Mouse (Mus musculus) left cerebral cortex, postnatal 25 days (tissue): ENCODE data around the gene Rabgap1. TPM values are rescaled to one million over a fixed set of nuclear protein-coding genes. Genes with fewer than 3 reads are reported as not detected.

Experiments used
- DNase-seq, 2 experiments: peaks; one replicate each; pipeline ENCODE4 v3.0.0; 2022; ENCODE audit warnings: low spot score in 2 of 2, mixed read lengths in 1 of 2
- intact Hi-C: fragments of 180-260 bp; cut with DNase I; formaldehyde crosslinking; loops from one replicate; pipeline ENCODE4 v1.15.1; 2025
- total RNA-seq, 2 experiments: library from RNA; stranded (reverse); gene quantifications; 2 replicates each; pipeline ENCODE4 v1.2.3; 2021

Rabgap1 gene
- total RNA-seq, result 10 to 100 TPM; 94.7 to 96.2 TPM

GRCm38 (mm10) chr2:37442611-37443591 lies at the start of gene Rabgap1, which contains the start of the genes Zbtb26 and Zbtb6:
Rabgap1 (plus strand) TSS chr2:37443279.
Zbtb26 (minus strand) TSS chr2:37443135.
Zbtb6 (minus strand) TSS chr2:37443171.
- intact Hi-C loops, result loop anchor here (1.0 kb wide), 1 partner anchor 9 kb away; no protein-coding TSS in a partner anchor
- peak; percentile 96 to 98 for DNase-seq

GRCm38 (mm10) chr2:37395539-37395938 lies 47.5 kb upstream of the Rabgap1 start:
- DNase-seq, result no peak
- intact Hi-C loops, result loop anchor here (10.0 kb wide), 1 partner anchor 379 kb away; the partner anchor contains the start of gene Crb2

GRCm38 (mm10) chr2:37421903-37422302 lies 21.2 kb upstream of the Rabgap1 start:
- DNase-seq, result no peak
- intact Hi-C loops, result no loop called here

DNA sequence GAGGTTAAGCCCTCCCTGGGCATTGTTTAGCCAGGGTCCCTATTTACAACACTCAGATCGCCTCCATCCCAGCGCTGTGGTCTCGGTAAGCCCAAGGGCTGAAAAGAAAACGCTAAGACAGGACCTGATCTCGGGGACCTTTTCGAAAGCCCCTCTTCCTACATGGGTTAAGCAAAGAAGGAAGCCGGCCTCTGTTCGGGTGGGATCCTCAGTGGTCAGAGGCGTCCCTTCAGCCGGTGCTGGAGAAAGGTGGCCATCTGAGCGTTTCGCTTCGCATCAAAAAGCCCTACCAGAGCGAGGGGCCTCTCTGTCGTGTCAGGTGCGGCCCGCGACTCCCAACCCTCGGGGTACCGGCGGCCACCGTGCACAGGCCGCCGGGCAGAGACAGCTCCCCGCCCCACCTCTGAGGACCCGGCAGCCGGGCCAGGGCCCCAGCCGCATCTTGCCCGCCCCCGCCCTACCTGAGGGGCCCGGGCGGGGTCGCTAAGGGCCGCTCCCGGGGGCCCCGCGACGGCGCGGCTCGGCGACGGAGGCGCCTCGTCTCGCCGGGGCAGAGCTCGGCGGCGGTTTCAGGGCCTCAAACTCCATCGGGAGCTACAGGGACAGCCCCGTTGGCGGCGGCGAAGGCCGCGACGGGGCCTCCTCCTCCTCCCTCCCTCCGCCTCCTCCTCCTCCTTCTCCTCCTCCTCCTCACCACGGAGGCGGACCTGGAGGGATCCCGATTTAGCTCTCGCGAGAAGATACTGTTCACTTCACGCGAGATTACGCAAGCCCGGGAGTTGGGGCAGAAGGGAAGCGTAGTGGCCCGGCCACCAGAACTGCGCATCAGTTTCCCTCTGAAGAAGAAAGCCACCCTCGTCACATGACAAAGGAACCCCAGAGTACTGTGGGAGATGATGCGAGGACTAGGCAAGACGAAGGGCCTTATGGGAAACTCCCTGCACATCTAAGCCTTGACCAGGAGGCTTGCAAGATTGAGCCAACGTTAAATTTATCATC lies 20.5 kb upstream of the Rabgap1 start, which contains the start of gene Rc3h2:
TSS of gene Rc3h2 (minus strand) at position 598 of the 999 bp plus-strand sequence.
- intact Hi-C loops, result no loop called here

DNA sequence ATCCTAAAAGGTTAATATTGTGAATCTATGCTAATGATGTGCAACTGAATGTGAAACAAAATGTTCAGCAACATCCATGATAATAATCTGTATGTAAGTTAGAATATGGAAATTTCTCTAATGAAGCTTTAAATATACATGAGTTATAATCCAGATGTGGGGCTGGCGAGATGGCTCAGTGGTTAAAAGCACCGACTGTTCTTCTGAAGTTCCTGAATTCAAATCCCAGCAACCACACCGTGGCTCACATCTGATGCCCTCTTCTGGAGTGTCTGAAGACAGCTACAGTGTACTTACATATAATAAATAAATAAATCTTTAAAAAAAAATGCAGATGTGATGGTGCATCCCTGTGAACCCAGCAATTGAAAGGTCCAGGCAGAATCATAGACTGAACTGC lies 19.4 kb upstream of the Rabgap1 start:
- DNase-seq, result no peak
- intact Hi-C loops, result no loop called here

More for the DNA sequence above, 20.5 kb upstream of the Rabgap1 start, which contains the start of gene Rc3h2:
- peak; percentile 96 to 98 for DNase-seq

DNA sequence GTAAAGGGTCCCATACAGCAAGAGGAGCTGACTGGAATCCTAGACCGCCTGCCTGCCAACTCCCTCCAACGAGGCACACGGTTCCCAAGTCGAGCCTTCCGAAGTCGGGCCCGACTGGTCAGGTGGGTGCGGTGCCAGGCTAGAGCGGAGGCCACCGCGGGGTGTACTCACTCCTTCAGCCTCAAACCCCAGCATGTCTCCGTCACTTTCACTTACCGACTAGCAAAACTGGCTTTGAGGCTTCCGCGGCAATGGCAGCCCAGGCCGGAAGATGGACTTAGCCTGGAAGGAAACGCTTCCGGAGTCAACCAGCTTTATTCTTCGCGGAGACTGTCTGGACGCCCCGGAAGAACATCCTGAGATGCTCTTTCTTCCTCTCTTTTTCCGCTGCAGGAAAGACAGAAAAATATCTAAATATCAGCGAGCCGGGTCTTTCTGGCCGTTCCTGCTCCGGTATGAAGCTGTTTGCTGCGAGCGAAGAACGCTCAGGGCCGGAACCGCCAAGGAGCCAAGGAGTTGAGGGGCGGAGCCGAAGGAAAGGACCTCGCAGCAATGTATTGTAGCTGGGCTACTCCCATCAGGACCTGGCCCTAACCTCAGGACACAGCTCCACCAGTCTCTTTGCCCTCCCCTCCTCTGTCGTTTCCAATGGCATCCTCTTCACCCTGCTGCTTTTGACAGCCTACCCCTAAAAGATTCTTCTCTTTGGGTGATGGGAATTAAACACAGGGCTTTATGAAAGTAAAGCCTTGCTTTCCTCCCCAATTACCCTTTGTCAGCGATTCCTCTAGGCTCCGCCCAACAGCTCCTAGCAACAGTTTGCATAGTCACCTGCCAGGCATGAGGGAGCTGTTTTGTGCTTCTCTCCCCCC lies 12.2 kb upstream of the Rabgap1 start:
- intact Hi-C loops, result no loop called here
- peak; percentile 90 to 94 for DNase-seq

- DNase-seq, result no peak
These were observed 11.5 kb upstream of the Rabgap1 start for GRCm38 (mm10) chr2:37431609-37432008.

GRCm38 (mm10) chr2:37451667-37452375 lies 8.7 kb downstream of the Rabgap1 start:
- peak; percentile 90 to 96 for DNase-seq
- intact Hi-C loops, result loop anchor here (1.0 kb wide), 1 partner anchor 9 kb away; the partner anchor contains the start of genes Rabgap1, Zbtb26 and Zbtb6

More at GRCm38 (mm10) chr2:37431609-37432008, 11.5 kb upstream of the Rabgap1 start:
- intact Hi-C loops, result no loop called here

DNA sequence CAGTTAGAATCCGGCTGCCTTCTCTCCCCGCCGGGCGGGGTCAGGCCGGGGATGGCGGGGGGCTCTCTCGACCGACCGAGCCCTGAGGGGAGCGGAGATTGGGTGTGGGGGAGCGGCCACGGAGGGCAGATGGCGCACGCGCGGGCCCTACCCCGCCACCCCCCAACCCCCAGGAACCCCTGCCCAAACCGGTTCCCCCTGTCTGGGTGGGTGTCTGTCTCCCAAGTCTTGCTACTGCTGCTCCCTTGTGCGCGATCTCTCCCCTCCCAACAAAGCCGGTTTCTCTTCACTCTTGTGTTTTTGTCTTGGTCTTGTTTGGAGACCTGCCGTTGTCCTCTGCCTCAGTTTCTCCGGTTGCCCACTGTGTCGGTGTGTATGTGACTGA lies 9.3 kb downstream of the Rabgap1 start:
- DNase-seq, result no peak
- intact Hi-C loops, result loop anchor here (1.0 kb wide), 1 partner anchor 9 kb away; the partner anchor contains the start of genes Rabgap1, Zbtb26 and Zbtb6

- no peak for DNase-seq
- intact Hi-C loops, result no loop called here
These were observed 17.6 kb downstream of the Rabgap1 start for GRCm38 (mm10) chr2:37460707-37461106.

- no peak for DNase-seq
- intact Hi-C loops, result no loop called here
These were observed 23.2 kb downstream of the Rabgap1 start for GRCm38 (mm10) chr2:37466266-37466665.

GRCm38 (mm10) chr2:37479559-37479958 lies 36.5 kb downstream of the Rabgap1 start:
- intact Hi-C loops, result loop anchor here (5.0 kb wide), 1 partner anchor 72 kb away; no protein-coding TSS in a partner anchor
- DNase-seq, result no peak

DNA sequence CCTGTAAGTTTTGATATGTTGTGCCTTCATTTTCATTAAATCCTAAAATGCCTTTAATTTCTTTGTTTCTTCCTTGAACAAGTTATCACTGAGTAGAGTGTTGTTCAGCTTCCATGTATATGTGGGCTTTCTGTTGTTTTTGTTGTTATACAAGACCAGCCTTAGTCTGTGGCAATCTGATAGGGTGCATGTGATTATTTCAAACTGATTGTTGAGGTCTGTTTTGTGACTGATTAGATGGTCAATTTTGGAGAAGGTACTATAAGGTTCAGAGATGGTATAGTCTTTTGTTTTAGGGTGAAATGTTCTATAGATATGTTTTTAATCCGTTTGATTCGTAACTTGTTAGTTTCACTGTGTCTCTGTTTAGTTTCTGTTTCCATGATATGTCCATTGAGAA lies 37.0 kb downstream of the Rabgap1 start:
- intact Hi-C loops, result no loop called here
- DNase-seq, result no peak

DNA sequence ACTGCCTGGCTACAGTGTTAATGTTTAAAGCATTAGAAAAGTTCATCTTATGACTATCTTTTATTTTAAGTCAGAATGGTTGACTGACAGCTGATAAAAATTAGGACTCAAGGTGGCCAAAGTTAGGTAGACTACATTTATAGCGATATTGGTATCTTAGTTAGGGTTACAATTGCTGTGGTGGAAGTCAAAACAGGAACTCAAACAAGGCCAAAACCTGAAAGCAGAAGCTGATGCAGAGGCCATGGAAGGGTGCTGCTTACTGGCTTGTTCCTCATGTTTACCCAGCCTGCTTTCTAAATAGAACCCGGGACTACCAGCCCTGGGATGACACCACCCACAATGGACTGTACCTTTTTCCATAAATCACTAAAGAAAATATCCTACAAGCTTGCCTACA lies 41.1 kb downstream of the Rabgap1 start:
- DNase-seq, result no peak
- intact Hi-C loops, result no loop called here

GRCm38 (mm10) chr2:37485370-37485769 lies 42.3 kb downstream of the Rabgap1 start:
- peak; percentile 24 to 47 for DNase-seq
- intact Hi-C loops, result loop anchor here (5.0 kb wide), 1 partner anchor 103 kb away; no protein-coding TSS in a partner anchor

DNA sequence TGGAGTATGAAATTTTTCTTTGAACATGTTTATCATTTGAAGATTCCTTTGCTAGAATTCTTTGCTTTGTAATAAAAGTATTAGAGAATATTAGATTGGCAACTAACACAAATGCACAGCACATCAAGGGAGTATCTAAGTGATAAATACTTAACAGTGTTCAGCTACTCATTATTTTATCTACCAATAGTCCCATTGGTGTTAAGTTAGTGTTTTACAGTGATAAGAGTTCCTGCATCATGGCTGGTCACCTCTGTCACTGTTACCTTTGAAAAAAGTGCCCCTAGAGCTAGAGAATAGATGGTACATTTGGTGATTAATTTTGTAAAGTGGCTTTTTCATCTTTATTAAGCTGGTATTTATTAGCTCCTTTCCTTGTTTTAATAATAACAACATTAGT lies 43.3 kb downstream of the Rabgap1 start:
- intact Hi-C loops, result loop anchor here (5.0 kb wide), 1 partner anchor 104 kb away; no protein-coding TSS in a partner anchor
- DNase-seq, result no peak

DNA sequence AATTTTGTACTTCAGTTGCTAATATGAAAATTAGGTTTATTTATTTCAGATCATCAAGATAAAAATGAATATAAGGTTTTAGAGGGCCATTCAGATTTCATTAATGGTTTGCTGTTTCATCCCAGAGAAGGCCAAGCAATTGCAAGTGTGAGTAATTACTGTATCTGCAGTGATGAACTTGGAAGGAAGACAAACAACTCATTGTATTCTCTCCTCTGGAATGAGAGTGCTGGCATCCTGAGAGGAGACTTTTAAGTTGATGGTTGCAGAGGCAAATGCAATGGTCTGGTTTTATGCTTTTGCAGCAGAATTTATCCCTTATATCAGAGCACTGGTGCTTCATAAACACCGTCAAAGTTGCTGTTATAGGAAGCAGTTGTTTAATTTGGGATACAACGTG lies 45.9 kb downstream of the Rabgap1 start:
- no peak for DNase-seq
- intact Hi-C loops, result loop anchor here (5.0 kb wide), 1 partner anchor 107 kb away; no protein-coding TSS in a partner anchor

- intact Hi-C loops, result no loop called here
- no peak for DNase-seq
These were observed 54.2 kb downstream of the Rabgap1 start for GRCm38 (mm10) chr2:37497321-37497720.
